Mouse (Mus musculus) limb, embryonic 11.5 days (tissue): Measurements from ENCODE around the gene Ccdc88c. TPM values are rescaled to one million over a fixed set of nuclear protein-coding genes. Genes with fewer than 3 reads are reported as not detected.

Experiments
- ATAC-seq: fragments of 200-750 bp; cut with Nextera tagmentation; 2 replicates; pipeline ENCODE4 v1.8.0; 2017; ENCODE audit warnings: low read depth; ENCODE audit not compliant: insufficient number of reproducible peaks, low FRiP score, low TSS enrichment
- DNase-seq: peaks from one replicate; pipeline ENCODE4 v3.0.0-alpha.2; 2015; ENCODE audit warnings: low spot score
- H3K27ac ChIP-seq: fragments of 300-500 bp; sonication (generic); replicated peaks from 2 replicates; pipeline ENCODE4 v1.5.1; 2014; ENCODE audit warnings: low read depth, mild to moderate bottlenecking, low read length
- H3K27me3 ChIP-seq: fragments of 300-500 bp; sonication (generic); 2 replicates; pipeline ENCODE4 v1.6.1; 2014; ENCODE audit warnings: mild to moderate bottlenecking, low read length, mixed read lengths; ENCODE audit not compliant: control insufficient read depth, insufficient read depth
- H3K36me3 ChIP-seq: fragments of 300-500 bp; sonication (generic); 2 replicates; pipeline ENCODE4 v1.6.1; 2014; ENCODE audit warnings: mild to moderate bottlenecking, low read length, moderate library complexity, mixed read lengths; ENCODE audit not compliant: control insufficient read depth, insufficient read depth
- H3K4me1 ChIP-seq: fragments of 300-500 bp; sonication (generic); 2 replicates; pipeline ENCODE4 v1.6.1; 2014; ENCODE audit warnings: low read length, mixed read lengths; ENCODE audit not compliant: control insufficient read depth, insufficient read depth
- H3K4me2 ChIP-seq: fragments of 300-500 bp; sonication (generic); 2 replicates; pipeline ENCODE4 v1.6.1; 2014; ENCODE audit warnings: low read depth, mild to moderate bottlenecking, moderate library complexity; ENCODE audit not compliant: severe bottlenecking
- H3K4me3 ChIP-seq: fragments of 300-500 bp; sonication (generic); 2 replicates; pipeline ENCODE4 v1.5.1; 2014; ENCODE audit warnings: low read depth, low read length
- H3K9ac ChIP-seq: fragments of 300-500 bp; sonication (generic); 2 replicates; pipeline ENCODE4 v1.6.1; 2014; ENCODE audit warnings: mild to moderate bottlenecking, low read length
- H3K9me3 ChIP-seq: fragments of 300-500 bp; sonication (generic); 2 replicates; pipeline ENCODE4 v1.6.1; 2016; ENCODE audit warnings: low read length; ENCODE audit not compliant: control insufficient read depth
- WGBS: fragments of 180-500 bp; shearing (Covaris S2); extraction: QIAGEN DNeasy Blood & Tissue Kit; methylation state at CpG from one replicate; pipeline ENCODE4 v1.1.7; 2014; 5-methylcytosine and 5-hydroxymethylcytosine counted together
- polyA plus RNA-seq: library from polyadenylated mRNA; unstranded; fragments of >200 nt; fragmentation: Nextera tagmentation; extraction: Ambion mirVana; gene quantifications from 2 replicates; pipeline ENCODE4 v1.2.1, GENCODE M21; 2014

The Ccdc88c gene
- polyA plus RNA-seq, 1 experiment from 2014 or later: 3.2 TPM

DNA sequence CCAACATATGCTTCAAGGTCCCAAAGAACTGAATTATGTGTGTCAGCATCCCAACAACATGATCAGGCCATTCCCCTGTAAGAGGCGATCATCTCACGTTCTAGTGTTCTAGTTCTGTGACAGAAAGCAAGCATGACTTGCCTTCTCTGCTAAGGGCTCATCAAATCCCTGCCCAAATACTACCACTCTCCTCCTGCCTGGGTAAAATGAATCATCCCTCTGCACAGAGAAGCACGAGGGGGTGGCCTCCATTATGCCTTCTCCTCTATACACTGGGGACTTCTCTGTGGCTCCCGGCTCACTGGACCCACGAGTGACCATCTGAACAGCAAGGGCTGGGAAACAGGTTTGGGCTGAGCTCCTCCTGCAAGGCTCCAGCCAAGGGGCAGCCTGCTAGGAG is 49.2 kb downstream of the Ccdc88c start:
- DNase-seq (no peak), ATAC-seq (no peak)
- WGBS: 85% methylated on average over 5 of the region's 5 CpGs

DNA sequence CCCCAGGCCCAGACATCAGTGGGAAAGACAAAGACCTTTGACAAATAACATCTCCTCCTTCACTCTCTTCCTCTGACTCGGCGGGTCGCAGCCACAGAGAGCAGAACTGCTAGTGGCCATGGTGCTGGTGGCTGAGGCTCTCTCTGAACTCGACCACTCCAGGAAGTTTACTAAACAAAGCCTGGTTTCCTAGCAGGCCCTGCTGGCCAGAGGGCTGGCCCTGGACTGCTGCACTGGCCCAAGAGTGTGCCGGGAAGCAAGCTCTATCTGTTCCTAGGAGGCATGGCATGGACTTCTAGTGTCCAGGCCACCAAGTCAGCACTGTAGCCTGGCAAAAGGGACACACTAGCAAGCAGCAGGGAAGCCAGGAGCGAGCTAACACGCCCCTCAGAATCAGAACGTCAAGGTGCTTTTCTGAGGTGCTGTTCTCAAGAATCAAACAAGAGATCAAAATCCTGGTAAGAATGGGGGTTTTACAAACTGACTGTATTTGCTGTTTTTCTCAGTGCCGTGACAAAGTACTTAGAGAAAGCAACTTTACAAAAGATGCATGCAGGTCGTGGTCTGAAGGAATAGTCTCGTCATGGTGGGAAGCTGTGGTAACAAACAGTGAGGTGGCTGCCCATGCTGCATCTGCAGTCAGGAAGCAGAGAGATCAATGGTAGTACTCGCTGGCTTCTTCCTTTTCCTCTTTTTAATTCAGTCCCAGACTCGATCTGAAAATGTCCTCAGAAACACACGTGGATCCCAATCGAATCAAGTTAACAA is 50.7 kb downstream of the Ccdc88c start:
- no peak for DNase-seq
- H3K27ac ChIP-seq: no peak overlapping the region
- no peaks in the 10 kb centered on the region for H3K9me3 ChIP-seq
- H3K4me2 ChIP-seq: no peak overlapping the region
- no peak for ATAC-seq
- H3K9ac ChIP-seq: no peak overlapping the region
- H3K36me3 ChIP-seq: no peaks in the 10 kb centered on the region
- no peaks in the 10 kb centered on the region for H3K4me1 ChIP-seq
- no peaks in the 10 kb centered on the region for H3K27me3 ChIP-seq
- WGBS: 80% methylated on average over 15 of the region's 15 CpGs
- no peak overlapping the region for H3K4me3 ChIP-seq

More for the DNA sequence above, 49.2 kb downstream of the Ccdc88c start:
- Histone ChIP-seq H3K27ac (no peak overlapping the region), H3K36me3 (no peaks in the 10 kb centered on the region), H3K4me3 (no peak overlapping the region), H3K4me1 (no peaks in the 10 kb centered on the region), H3K9ac (no peak overlapping the region), H3K27me3 (no peaks in the 10 kb centered on the region), H3K9me3 (no peaks in the 10 kb centered on the region), H3K4me2 (no peak overlapping the region)

DNA sequence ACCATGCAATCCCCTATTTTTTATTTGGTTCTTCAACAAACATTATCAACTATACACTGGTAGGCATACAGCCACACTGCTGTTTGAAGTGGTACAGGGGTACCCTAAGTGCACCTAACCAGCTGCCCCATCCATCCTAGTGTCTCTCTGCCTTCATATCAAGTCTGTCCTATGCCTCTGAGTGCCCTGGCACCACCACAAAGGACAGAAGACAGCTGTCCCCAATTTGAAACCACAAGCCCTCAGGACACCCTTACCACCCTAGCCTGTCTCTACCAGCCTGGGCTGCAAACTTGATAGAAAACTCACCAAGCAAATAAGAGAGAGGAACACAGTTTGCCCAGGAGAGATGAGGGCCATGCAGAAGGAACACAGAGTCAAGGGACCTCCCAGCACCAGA is 51.3 kb downstream of the Ccdc88c start:
- DNase-seq (no peak), ATAC-seq (no peak)
- no peaks in the 10 kb centered on the region for H3K36me3 ChIP-seq

DNA sequence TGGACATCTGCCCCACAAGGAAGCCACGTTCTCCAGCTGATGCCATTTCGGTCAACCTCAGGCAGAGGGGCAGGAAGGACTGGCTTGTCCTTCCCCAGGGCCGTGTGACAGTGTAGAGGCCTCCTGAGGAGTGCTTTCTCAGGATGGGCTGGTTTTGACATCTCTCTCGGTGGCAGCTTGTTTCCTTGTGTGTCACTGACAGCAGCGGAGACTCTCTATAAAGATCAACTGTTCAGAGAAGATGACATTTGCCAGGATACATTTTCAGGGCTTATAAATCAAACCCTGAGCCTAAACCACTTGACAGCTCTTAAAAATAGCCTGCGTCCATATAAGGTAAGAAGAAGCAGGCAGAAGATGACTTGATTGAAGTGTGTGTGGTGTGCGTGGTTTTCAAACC is 59.0 kb downstream of the Ccdc88c start:
- no peak for DNase-seq
- no peak for ATAC-seq
- WGBS: 81% methylated on average over 7 of the region's 7 CpGs
- Histone ChIP-seq H3K9ac (no peak overlapping the region), H3K27ac (no peak overlapping the region), H3K9me3 (no peaks in the 10 kb centered on the region), H3K27me3 (no peaks in the 10 kb centered on the region), H3K36me3 (no peaks in the 10 kb centered on the region), H3K4me2 (no peak overlapping the region), H3K4me3 (no peak overlapping the region), H3K4me1 (no peaks in the 10 kb centered on the region)

More for the DNA sequence above, 51.3 kb downstream of the Ccdc88c start:
- Histone ChIP-seq H3K4me1 (no peaks in the 10 kb centered on the region), H3K9ac (no peak overlapping the region), H3K4me2 (no peak overlapping the region), H3K27ac (no peak overlapping the region), H3K9me3 (no peaks in the 10 kb centered on the region), H3K4me3 (no peak overlapping the region), H3K27me3 (no peaks in the 10 kb centered on the region)

DNA sequence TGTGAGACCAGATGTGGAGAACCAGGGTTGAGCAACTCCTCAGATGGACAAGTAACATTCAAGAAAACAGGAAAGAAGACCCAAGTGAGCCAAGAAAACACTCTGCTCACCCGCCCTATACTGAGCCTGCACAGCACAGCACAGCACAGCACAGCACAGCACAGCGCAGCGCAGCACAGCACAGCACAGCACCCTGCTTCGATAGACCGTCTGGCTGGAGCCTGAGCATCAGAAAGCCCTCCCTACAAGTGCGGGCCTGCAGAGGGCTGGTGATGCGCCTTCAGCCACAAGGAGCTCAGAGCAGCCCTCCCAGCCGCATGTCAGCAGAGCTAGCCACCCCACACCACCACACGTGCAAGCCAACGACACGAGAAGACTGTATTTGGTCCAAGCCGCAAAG is 61.5 kb downstream of the Ccdc88c start:
- Histone ChIP-seq H3K4me1 (no peaks in the 10 kb centered on the region), H3K4me2 (no peak overlapping the region), H3K36me3 (no peaks in the 10 kb centered on the region), H3K9me3 (no peaks in the 10 kb centered on the region), H3K27ac (no peak overlapping the region), H3K9ac (no peak overlapping the region), H3K4me3 (no peak overlapping the region), H3K27me3 (no peaks in the 10 kb centered on the region)
- ATAC-seq (no peak), DNase-seq (no peak)
- 87% methylated on average over 12 of the region's 12 CpGs for WGBS

DNA sequence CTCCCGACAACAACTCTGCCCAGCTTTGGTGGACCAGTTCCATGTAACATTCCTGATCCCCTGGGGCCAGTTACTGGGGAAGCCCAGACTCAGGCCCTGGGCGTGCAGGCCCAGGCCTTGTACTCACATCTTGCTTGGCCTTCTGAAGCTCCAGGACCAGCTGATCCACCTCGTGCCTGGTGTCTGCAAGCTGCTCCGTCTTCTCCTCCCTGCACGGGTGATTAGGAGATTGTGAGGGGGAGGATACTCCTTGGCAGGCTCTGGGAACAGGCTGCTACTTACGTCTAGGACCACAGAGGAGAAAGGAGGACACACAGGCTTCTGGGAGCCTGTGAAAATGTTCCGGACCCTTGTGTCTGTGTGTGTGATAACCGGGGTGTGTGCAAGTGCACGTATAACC is 62.6 kb downstream of the Ccdc88c start:
- 86% methylated on average over 9 of the region's 9 CpGs for WGBS
- ATAC-seq (no peak), DNase-seq (no peak)
- Histone ChIP-seq H3K27me3 (no peaks in the 10 kb centered on the region), H3K9ac (no peak overlapping the region), H3K9me3 (no peaks in the 10 kb centered on the region), H3K36me3 (no peaks in the 10 kb centered on the region), H3K4me3 (no peak overlapping the region), H3K4me1 (no peaks in the 10 kb centered on the region), H3K4me2 (no peak overlapping the region), H3K27ac (no peak overlapping the region)

DNA sequence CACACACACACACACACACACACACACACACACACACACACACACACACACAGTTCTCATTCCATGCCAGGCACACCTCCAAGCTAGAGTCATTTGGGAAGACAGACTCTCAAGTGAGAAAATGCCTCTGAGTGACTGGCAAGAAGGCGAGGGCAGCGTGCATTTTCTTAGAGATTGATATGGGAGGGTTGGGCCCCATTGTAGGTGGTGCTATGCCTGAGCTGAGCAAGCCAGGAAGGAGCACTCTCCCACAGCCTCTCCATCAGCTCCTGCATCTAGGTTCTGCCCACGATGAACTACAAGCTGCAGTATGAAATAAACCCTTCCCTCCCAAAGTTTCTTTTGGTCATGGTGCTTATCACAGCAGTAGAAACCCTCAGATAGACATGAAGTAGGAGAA is 63.6 kb downstream of the Ccdc88c start:
- 93% methylated on average over 3 of the region's 3 CpGs for WGBS
- ATAC-seq (no peak), DNase-seq (no peak)
- no peak overlapping the region for H3K27ac ChIP-seq
- H3K9ac ChIP-seq: no peak overlapping the region
- H3K4me3 ChIP-seq: no peak overlapping the region
- H3K27me3 ChIP-seq: no peaks in the 10 kb centered on the region
- no peaks in the 10 kb centered on the region for H3K4me1 ChIP-seq
- no peaks in the 10 kb centered on the region for H3K36me3 ChIP-seq
- no peaks in the 10 kb centered on the region for H3K9me3 ChIP-seq
- H3K4me2 ChIP-seq: no peak overlapping the region

DNA sequence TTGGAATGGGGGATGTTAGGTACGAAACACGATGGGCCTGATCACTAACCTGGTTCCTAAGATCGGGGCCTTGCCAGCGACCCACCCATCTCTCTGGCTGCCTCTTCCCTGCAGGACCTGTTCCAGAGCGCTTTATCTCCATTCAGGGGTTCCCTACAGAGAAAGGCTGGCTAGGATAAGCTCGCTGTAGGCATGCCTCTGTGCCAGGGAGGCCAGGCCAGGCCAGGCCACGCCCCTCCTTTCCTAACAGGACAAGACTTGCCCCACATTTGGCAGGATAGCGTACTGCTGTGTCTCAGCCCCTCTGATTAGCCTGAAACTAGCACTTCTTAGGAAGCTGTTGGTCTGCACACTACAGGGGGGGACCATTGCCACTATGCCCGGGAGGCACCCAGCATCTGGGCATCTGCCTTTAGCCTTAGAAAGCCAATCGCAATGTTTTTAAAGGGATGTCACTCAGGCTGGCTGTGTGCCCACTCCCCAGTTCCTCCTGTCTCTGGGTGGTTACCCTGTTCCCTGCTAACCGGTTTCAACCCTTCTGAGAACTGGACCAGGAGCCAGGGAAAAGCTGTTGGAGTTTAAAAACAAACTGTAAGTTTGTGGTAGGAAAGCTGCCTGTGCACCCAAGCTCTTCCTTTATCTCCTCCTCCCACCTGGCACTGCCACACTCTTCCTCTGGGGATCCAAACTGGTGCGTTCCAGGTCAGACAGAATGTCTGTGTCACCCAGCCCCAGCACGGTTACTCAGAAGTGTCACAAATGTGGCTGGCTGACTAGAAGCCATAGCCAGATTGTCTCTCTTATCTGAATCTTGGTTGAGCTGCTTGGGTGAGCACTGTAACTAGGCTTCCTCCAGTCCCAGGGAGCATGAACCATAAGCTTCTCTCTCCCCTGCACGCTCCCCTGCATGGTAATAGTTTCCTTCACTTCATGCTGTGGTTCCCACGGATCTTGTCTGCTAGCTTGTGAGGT is 69.9 kb downstream of the Ccdc88c start:
- H3K27ac ChIP-seq: no peak overlapping the region
- H3K4me1 ChIP-seq: no peaks in the 10 kb centered on the region; the same call in 1 of the 2 replicates
- 69% methylated on average over 15 of the region's 15 CpGs for WGBS
- no peak overlapping the region for H3K4me2 ChIP-seq
- H3K9me3 ChIP-seq: no peaks in the 10 kb centered on the region
- H3K4me3 ChIP-seq: no peak overlapping the region
- ATAC-seq (no peak), DNase-seq (no peak)
- no peak overlapping the region for H3K9ac ChIP-seq
- no peaks in the 10 kb centered on the region for H3K27me3 ChIP-seq
- H3K36me3 ChIP-seq: no peaks in the 10 kb centered on the region
